In the genomic region with DNA sequence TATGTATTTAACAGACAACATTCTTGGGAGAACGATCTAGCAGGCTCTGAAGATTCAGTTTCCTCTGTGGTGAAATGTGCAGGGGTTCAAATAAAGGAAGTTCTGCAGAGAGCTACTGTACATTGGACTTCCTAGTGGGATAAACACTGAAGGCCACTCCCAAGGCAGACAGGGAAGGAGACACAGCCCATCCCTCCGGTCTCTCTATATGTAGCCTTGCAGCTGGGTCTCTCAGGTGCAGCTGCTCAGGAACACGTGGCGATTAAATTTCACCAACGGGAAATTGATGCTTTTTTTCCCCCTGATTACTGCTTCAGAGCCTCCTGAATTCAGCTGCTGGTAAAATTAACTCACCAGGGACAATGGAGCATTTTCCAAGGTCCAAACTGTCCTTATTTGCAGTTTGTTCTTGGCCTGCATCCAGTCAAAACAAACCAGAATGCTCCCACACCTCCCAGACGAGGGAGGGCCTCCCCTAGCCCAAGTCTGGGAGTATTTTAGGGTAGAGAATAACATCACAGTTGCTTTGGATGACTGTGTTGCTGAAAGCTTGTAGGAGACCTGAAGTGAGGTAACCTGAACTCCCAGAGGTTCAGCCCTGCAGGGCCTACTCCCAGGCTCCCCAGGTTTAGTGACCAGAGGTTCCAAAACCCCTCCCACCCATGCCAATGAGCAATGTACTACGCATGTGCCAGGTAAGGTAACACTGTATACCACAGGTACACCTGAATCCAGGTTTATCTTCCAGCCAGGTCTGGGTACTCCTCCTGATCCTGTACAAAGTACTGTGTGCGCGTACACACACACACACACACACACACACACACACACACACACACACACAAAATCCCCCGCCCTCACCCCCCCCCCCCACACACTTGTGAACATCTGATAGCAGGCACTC, we compare ENCODE assay signal across 8 mouse cellular contexts.
A peak's percentile ranks its signal among the peaks of the same experiment; 100 is the strongest.
DNase-seq lines count a peak whose midpoint lies in the region; ATAC-seq and TF ChIP-seq lines count a peak whose summit lies in the region.

No protein-coding gene starts in this region.

- peaks cover 9% of the 10 kb centered on the region; the same call in 1 of the 2 replicates for H3K4me1 ChIP-seq in limb, embryonic 15.5 days

- WGBS in limb, embryonic 15.5 days: 55% methylated on average over 9 of the region's 10 CpGs

- no peaks in the 10 kb centered on the region for H3K9me3 ChIP-seq in limb, embryonic 15.5 days

- H3K27ac ChIP-seq in gastrocnemius, adult 2 months: peak overlapping the region; percentile 63
- peak overlapping the region; percentile 58; the same call in 1 of the 2 replicates for H3K27ac ChIP-seq in limb, embryonic 15.5 days

- no peak overlapping the region for H3K4me2 ChIP-seq in limb, embryonic 15.5 days

- DNase-seq in frontal cortex, postnatal 36 days (ENCODE audit: low spot score in 2 of 2): peak; percentile 29 to 57
- no peak for DNase-seq in frontal cortex, postnatal 10 days (ENCODE audit: low spot score in 2 of 2)
- peak; percentile 69 for DNase-seq in Muller cell, postnatal 12 days (ENCODE audit: inconsistent ontology term)
- DNase-seq in gastrocnemius, adult 2 months: peak; percentile 43
- peak; percentile 4 to 11 for DNase-seq in kidney, adult 8-10 months
- DNase-seq in spleen, postnatal 10 days (ENCODE audit: low spot score in 2 of 2): no peak
- DNase-seq in c-Kit-positive CD71-positive TER-119-positive erythroid progenitor cells, embryonic 14.5 days (ENCODE audit: low spot score): no peak

- intact Hi-C loops in gastrocnemius, adult 2 months (cut with DNase I): no loop called here

- H3K4me3 ChIP-seq in gastrocnemius, adult 2 months: no peak overlapping the region
- H3K4me3 ChIP-seq in limb, embryonic 15.5 days: no peak overlapping the region

- no peak overlapping the region for H3K9ac ChIP-seq in limb, embryonic 15.5 days

- peak; percentile 57 for ATAC-seq in limb, embryonic 15.5 days (ENCODE audit: insufficient number of reproducible peaks, low FRiP score, low TSS enrichment, low read depth)

- no peaks in the 10 kb centered on the region for H3K27me3 ChIP-seq in limb, embryonic 15.5 days

- no peak for TF ChIP-seq CTCF in gastrocnemius, adult 2 months (IDR thresholded peaks at IDR 0.05)

- H3K36me3 ChIP-seq in limb, embryonic 15.5 days: peaks cover 28% of the 10 kb centered on the region; the same call in 1 of the 2 replicates

Comparison
In these comparisons a context has a peak if more than half of its experiments do, and no peak if none do; other contexts are left out.
1. DNase-seq: peak in frontal cortex, postnatal 36 days (2 of 2), Muller cell, postnatal 12 days (single experiment), gastrocnemius, adult 2 months (single experiment) and kidney, adult 8-10 months (2 of 2); none in frontal cortex, postnatal 10 days (0 of 2), spleen, postnatal 10 days (0 of 2) and c-Kit-positive CD71-positive TER-119-positive erythroid progenitor cells, embryonic 14.5 days (single experiment).